Mouse (Mus musculus) cerebellum, postnatal 10 days (tissue): Measurements from ENCODE around the gene Txk.
A peak's percentile ranks its signal among the peaks of the same experiment; 100 is the strongest.

Experiments used
- DNase-seq, 2 experiments: peaks; one replicate each; pipeline ENCODE4 v3.0.0; 2021; ENCODE audit warnings: mixed read lengths in 2 of 2

Txk gene

DNA sequence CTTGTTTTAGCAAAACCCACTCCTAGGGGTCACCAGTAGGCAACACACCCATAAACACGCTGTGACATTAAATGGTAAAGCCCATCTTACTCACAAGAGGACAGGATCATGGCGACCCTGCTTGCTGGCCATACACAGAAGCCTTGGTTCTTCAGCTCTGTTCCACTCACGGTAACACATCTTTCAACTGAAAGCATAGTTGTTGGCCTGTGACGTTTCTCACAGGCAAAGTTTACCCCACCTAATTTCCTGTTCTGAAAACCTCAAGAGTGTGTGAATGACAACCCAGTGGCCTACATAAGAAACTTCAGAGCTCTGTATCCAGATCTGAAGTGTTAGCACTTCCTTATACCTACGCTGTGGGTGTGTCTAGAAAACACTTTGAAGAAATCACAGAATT is at the start of gene Txk:
Gene Txk, minus strand, starts transcription at position 193 of the 400 bp plus-strand sequence.
- no peak for DNase-seq

GRCm38 (mm10) chr5:72798563-72798962 is 46.0 kb upstream of the Txk start:
- DNase-seq = no peak

DNA sequence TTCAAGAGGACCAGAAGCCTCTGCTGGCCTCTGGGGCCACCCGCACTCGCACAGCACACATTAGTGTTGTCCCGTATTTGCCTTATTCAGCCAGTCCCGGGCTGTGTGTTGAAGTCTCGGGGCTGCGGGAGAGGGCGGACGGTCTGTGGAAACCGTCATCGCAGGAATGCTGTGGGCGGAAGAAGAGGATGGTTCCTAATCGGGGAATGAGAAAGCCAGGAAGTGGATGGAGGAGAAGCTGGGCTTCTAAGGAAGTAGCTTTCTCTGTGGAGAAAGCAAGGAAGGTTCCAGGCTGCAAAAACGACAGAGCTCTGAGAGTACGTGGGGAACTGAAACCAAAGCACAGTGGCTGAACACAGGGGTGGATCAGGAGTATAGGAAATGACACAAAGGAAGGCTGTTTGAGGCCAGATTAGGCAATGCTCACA is 43.6 kb upstream of the Txk start:
- no peak for DNase-seq

- DNase-seq = no peak
Measured at GRCm38 (mm10) chr5:72793309-72793850, 40.8 kb upstream of the Txk start.

GRCm38 (mm10) chr5:72791789-72792188 is 39.2 kb upstream of the Txk start:
- DNase-seq = no peak

- DNase-seq = no peak
Measured at GRCm38 (mm10) chr5:72791386-72791785, 38.8 kb upstream of the Txk start.

GRCm38 (mm10) chr5:72785451-72785850 is 32.9 kb upstream of the Txk start:
- no peak for DNase-seq

GRCm38 (mm10) chr5:72784719-72785118 is 32.1 kb upstream of the Txk start:
- no peak for DNase-seq

DNA sequence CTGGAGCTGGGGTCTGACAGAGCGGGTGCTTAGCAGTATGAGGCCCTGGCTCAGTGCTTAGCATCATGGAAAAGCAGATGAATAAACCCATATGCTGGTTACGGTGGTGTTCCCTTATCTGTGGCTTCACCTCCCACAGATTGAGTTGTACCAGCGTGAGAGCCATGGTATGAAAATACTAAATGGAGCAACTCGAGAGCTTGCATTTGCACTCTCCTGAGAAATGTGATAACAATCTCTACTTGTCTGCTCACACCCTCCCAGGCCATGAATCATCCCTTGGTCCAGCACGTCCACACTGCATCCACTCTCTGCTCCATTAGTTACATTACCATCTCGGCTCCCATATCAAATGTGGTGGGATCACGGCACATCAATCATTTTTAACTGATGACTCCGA is 31.4 kb upstream of the Txk start:
- no peak for DNase-seq

GRCm38 (mm10) chr5:72783123-72783522 is 30.5 kb upstream of the Txk start:
- DNase-seq = peak; percentile 58 to 69

DNA sequence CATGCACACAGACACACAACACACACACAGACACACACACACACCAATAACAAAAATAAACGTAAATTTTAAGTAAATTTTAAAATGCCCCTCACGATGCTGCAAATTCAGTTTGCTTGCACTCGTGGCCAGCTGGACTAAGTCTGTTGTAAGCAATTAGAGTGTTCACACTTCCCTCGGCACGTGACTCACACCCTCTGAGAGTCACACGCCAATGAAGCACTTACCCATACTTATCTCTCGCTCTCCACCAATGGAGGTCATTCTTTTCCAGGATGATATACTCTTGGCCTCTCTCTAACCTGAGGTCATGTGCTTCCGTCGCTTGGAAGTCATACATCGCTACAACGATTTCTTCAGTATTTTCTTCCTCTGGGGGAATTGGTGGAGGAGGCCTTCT is 29.2 kb upstream of the Txk start:
- DNase-seq = no peak

DNA sequence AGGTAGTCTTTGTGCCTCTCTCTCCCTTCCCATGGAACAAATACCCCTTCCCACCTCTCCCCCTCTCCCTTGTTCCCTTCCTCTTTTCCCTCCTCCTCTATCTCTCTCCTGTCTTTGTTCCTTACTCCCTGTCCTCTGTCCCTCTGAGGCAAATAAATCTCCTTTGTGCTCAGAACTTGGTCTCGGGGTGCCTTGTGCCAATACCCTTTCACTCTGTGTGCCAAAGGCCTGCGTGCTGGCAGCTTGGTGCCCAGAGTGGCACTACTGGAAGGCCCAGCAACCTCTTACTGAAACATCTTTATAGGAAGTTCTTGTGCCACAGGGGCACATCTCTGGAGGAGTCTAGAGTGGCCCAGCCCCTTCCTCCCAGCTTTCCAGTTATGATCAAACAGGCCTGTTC is 24.0 kb upstream of the Txk start:
- peak in 1 of 2 experiments; percentile 16 for DNase-seq

GRCm38 (mm10) chr5:72776127-72776526 is 23.6 kb upstream of the Txk start:
- no peak for DNase-seq

DNA sequence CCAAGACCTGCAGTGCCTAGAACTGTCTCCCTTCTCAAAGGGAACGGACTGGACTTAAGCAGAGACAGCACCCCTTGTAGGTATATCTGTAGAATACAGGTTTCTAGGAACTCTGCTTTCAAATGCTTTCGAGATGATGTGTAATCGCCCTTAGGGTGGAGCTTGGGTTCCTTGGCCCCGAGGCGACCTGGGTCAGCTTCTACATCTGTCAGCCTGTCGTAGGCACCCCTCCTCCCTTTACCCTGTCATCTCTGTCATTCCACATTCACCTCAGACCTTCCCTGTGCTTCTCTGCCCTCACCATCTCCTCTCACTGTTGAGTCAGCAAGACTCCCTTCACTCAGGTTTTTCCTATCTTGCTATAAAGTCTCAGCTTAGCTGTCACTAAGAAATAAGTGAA is 17.3 kb upstream of the Txk start:
- no peak for DNase-seq

DNA sequence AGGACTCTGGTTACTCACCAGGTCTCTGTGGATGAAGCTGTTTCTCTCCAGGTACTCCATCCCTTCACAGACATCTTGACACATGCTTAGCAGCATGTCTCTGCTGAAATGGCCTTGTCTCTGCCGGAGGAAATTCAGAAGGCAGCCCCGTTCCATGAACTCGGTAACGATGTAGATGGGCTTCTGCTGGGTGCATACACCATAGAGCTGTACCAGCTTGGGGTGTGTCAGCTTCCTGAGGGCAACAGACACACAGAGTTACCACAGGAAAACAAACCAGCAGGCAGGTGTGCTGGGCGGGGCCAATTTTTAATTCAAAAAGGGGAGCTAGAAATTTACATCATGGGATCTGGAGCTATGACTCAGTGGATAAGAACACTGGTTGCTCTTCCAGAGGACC is 11.0 kb upstream of the Txk start:
- no peak for DNase-seq

DNA sequence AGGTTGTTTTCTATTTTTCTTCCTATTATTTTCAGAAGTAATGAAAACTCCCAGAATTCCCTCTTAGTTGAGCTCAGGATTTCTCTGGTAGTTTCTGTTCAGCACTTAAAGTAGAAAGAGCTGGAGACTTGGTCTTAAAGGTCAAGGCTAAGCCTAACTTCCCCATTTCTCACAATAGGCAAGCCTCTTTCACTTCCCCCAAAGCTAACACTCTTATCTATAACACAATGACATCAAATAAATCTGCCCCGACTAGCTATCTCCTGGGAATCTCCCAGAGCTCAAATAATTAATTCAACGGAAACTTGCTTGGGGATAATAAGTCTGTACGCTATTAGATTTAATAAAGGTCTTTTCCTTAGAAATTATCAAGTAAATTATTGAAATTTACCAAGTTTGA is 10.4 kb upstream of the Txk start:
- no peak for DNase-seq

DNA sequence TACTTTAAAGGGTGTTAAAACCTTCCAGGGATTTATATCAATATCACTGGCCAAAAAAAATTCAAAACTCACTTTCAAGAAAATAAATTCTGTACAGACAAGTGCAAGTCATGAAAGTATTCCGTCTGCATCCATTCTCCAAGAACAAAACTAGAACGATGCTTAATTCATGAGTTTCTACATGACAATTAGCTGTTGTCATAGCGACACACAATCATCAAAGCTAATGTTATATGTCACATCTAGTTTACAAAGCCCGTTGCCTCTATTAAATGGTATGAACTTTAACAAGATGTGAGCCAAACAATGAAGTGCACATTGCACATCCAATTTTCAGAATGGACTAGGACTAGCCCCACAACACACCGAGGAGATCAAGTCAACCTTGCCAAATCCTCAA is 9.2 kb upstream of the Txk start:
- DNase-seq = no peak

DNA sequence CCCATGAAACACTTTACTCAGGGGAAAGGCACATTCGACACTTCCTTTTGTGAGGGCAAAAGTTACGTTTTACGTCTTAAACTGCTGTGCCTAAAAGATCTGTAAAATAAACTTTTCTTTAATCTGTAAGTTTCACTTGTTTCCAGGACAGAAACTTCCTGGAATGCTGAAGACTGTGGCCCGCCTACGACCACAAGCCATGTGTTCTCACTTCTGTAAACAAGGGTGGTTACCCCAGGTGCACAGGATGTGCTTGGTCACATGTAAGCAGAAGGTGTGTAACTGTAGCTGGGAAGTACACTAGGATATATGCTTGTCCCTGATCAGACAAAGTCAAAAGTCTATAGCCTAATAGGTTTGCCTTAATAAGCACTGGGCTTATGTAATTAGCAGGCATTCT is 8.7 kb upstream of the Txk start:
- no peak for DNase-seq

DNA sequence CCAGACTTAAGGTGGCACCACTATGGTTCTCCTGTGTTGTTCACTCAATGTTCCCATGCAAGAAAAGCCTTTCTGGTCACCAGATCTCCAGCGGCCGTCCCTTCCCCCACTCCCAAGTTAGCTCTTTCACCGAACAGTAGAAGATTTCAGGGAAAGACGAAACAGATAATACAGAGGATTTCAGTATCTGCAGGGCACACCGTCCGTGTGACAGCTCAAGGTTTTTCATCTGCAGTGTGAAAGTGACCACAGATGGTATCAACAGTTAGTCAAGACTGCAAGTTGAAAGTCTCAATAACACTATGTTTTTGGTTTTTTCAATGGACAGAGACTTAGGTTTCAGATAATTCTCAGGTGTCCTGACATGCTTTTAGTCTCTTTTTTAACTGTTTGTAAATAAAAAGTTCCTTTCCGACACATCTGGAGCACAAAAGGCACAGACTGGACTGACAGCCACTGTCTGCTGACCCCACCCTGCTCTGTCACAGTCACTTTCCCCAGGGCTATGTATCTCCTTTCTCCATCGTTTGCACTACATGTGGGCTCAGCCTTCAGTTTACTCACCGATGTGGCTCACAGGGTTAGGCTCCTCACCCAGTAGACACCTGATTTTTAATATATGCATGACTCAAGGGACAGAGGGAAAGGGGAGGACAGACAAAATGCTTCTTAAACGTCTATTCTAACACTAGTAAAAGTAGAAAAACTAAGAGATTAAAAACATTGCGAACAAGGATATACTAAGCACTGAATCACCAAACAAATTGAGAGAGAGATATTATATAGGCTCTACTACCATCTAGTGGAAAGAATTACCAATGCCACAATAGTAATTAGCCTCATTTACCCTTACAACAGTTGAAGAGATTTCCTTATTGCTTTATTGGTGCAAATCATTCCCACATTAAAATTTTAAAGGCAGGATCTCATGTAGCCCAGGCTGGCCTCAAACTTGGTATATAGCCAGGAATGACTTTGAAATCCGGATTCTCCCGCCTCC is 6.6 kb upstream of the Txk start:
- DNase-seq = peak in 1 of 2 experiments; percentile 37

DNA sequence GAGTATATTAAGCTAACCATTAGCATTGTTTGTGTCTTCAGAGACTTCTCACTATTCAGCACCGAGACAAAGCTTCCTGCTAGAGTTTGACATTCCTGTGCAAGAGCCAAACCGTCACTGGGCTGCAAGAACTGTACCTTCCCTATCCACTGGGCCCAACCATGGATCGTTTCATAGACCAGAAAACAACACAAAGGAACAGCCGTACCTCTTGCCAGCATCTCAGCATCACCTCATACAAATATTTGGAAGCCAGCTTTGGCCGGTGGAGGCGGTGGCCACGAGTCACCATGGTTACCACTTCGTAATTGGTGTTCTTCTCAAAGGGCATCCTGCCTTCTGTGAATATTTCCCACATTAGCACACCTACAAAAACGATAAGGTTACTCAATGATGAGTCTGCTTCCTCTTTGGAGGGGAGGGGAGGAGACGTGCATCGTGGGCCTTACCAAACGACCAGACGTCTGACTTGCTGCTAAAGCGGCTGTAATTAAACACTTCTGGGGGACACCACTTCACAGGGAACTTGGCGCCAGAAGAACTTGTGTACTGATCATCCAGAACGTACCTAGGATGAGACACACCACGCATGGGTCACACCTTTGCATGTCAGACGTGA is 4.7 kb upstream of the Txk start:
- peak; percentile 47 to 50 for DNase-seq

- DNase-seq = peak; percentile 77 to 86
Measured at GRCm38 (mm10) chr5:72755941-72756340, 3.4 kb upstream of the Txk start.

GRCm38 (mm10) chr5:72755035-72755434 is 2.5 kb upstream of the Txk start:
- peak; percentile 47 to 65 for DNase-seq

GRCm38 (mm10) chr5:72751056-72751758 is 1.4 kb downstream of the Txk start:
- DNase-seq = no peak
